Mouse (Mus musculus) intestine, embryonic 16.5 days (tissue): Measurements from ENCODE around the gene Lpp. TPM values are rescaled to one million over a fixed set of nuclear protein-coding genes. Genes with fewer than 3 reads are reported as not detected.

Experiments used
- ATAC-seq: fragments of 200-750 bp; cut with Nextera tagmentation; 2 replicates; pipeline ENCODE4 v1.8.0; 2017; ENCODE audit warnings: moderate TSS enrichment, moderate library complexity
- H3K27ac ChIP-seq: fragments of 300-500 bp; sonication (generic); 2 replicates; pipeline ENCODE4 v1.5.1; 2014; ENCODE audit warnings: mild to moderate bottlenecking, low read length
- H3K27me3 ChIP-seq: fragments of 300-500 bp; sonication (generic); replicated peaks from 2 replicates; pipeline ENCODE4 v1.6.1; 2014; ENCODE audit warnings: low read length, control low read depth, mixed read lengths; ENCODE audit not compliant: control insufficient read depth, insufficient read depth
- H3K36me3 ChIP-seq: fragments of 300-500 bp; sonication (generic); 2 replicates; pipeline ENCODE4 v1.6.1; 2014; ENCODE audit warnings: low read length, control low read depth; ENCODE audit not compliant: control insufficient read depth, insufficient read depth
- H3K4me1 ChIP-seq: fragments of 300-500 bp; sonication (generic); 2 replicates; pipeline ENCODE4 v1.6.1; 2014; ENCODE audit warnings: low read length, control low read depth, mixed read lengths; ENCODE audit not compliant: control insufficient read depth, insufficient read depth
- H3K4me2 ChIP-seq: fragments of 300-500 bp; sonication (generic); 2 replicates; pipeline ENCODE4 v1.6.1; 2014; ENCODE audit warnings: low read depth, low read length, control low read depth
- H3K4me3 ChIP-seq: fragments of 300-500 bp; sonication (generic); 2 replicates; pipeline ENCODE4 v1.5.1; 2014; ENCODE audit warnings: mild to moderate bottlenecking, low read length
- H3K9ac ChIP-seq: fragments of 300-500 bp; sonication (generic); 2 replicates; pipeline ENCODE4 v1.6.1; 2014; ENCODE audit warnings: low read depth, low read length
- H3K9me3 ChIP-seq: fragments of 300-500 bp; sonication (generic); 2 replicates; pipeline ENCODE4 v1.6.1; 2016; ENCODE audit warnings: low read length, control low read depth; ENCODE audit not compliant: control insufficient read depth
- WGBS: fragments of 180-500 bp; shearing (Covaris S2); extraction: QIAGEN DNeasy Blood & Tissue Kit; methylation state at CpG from one replicate; pipeline ENCODE4 v1.1.7; 2014; 5-methylcytosine and 5-hydroxymethylcytosine counted together
- polyA plus RNA-seq: library from polyadenylated mRNA; unstranded; fragments of >200 nt; fragmentation: Nextera tagmentation; extraction: Ambion mirVana; gene quantifications from 2 replicates; pipeline ENCODE4 v1.2.1, GENCODE M21; 2015

Lpp gene
- polyA plus RNA-seq, 1 experiment from 2014 or later: 64.7 TPM

- WGBS: 70% methylated on average over 10 of the region's 10 CpGs
- Histone ChIP-seq H3K36me3 (no peaks in the 10 kb centered on the region), H3K4me3 (no peak overlapping the region), H3K9me3 (no peaks in the 10 kb centered on the region), H3K27me3 (no peaks in the 10 kb centered on the region), H3K4me2 (no peak overlapping the region), H3K9ac (no peak overlapping the region), H3K27ac (no peak overlapping the region), H3K4me1 (no peaks in the 10 kb centered on the region)
- ATAC-seq: no peak
These were observed 344.2 kb downstream of the Lpp start for GRCm38 (mm10) chr16:24737362-24738057.

- 89% methylated on average over 4 of the region's 4 CpGs for WGBS
- no peaks in the 10 kb centered on the region for H3K36me3 ChIP-seq
- no peak overlapping the region for H3K27ac ChIP-seq
- H3K9ac ChIP-seq: no peak overlapping the region
- H3K9me3 ChIP-seq: no peaks in the 10 kb centered on the region
- H3K4me3 ChIP-seq: no peak overlapping the region
- no peak overlapping the region for H3K4me2 ChIP-seq
- ATAC-seq: no peak
- no peaks in the 10 kb centered on the region for H3K27me3 ChIP-seq
- no peaks in the 10 kb centered on the region for H3K4me1 ChIP-seq
These were observed 347.4 kb downstream of the Lpp start for GRCm38 (mm10) chr16:24740714-24741113.

GRCm38 (mm10) chr16:24749816-24750215 is 356.5 kb downstream of the Lpp start:
- Histone ChIP-seq H3K4me1 (no peaks in the 10 kb centered on the region), H3K27ac (no peak overlapping the region), H3K27me3 (no peaks in the 10 kb centered on the region), H3K9ac (no peak overlapping the region), H3K9me3 (no peaks in the 10 kb centered on the region), H3K4me3 (no peak overlapping the region), H3K36me3 (no peaks in the 10 kb centered on the region), H3K4me2 (no peak overlapping the region)
- ATAC-seq: no peak

- 74% methylated on average over 9 of the region's 9 CpGs for WGBS
- H3K4me2 ChIP-seq: no peak overlapping the region
- H3K4me1 ChIP-seq: no peaks in the 10 kb centered on the region
- no peak for ATAC-seq
- no peaks in the 10 kb centered on the region for H3K36me3 ChIP-seq
- H3K4me3 ChIP-seq: no peak overlapping the region
- no peak overlapping the region for H3K9ac ChIP-seq
- H3K27ac ChIP-seq: no peak overlapping the region
- H3K9me3 ChIP-seq: no peaks in the 10 kb centered on the region
- no peaks in the 10 kb centered on the region for H3K27me3 ChIP-seq
These were observed 362.8 kb downstream of the Lpp start for GRCm38 (mm10) chr16:24756141-24756540.

GRCm38 (mm10) chr16:24766051-24766450 is 372.7 kb downstream of the Lpp start:
- Histone ChIP-seq H3K9me3 (no peaks in the 10 kb centered on the region), H3K4me3 (no peak overlapping the region), H3K36me3 (no peaks in the 10 kb centered on the region), H3K9ac (no peak overlapping the region), H3K4me2 (no peak overlapping the region), H3K4me1 (no peaks in the 10 kb centered on the region), H3K27me3 (no peaks in the 10 kb centered on the region), H3K27ac (no peak overlapping the region)
- no peak for ATAC-seq
- WGBS: 82% methylated on average over 3 of the region's 3 CpGs

GRCm38 (mm10) chr16:24766596-24766995 is 373.3 kb downstream of the Lpp start:
- WGBS: 93% methylated on average over 2 of the region's 2 CpGs

GRCm38 (mm10) chr16:24777053-24777452 is 383.7 kb downstream of the Lpp start:
- no peaks in the 10 kb centered on the region for H3K36me3 ChIP-seq
- WGBS: 89% methylated on average over 2 of the region's 2 CpGs
- H3K4me1 ChIP-seq: no peaks in the 10 kb centered on the region
- ATAC-seq: no peak
- no peaks in the 10 kb centered on the region for H3K9me3 ChIP-seq
- H3K4me3 ChIP-seq: no peak overlapping the region
- no peak overlapping the region for H3K9ac ChIP-seq
- H3K4me2 ChIP-seq: no peak overlapping the region
- H3K27me3 ChIP-seq: no peaks in the 10 kb centered on the region
- H3K27ac ChIP-seq: no peak overlapping the region

More at GRCm38 (mm10) chr16:24766596-24766995, 373.3 kb downstream of the Lpp start:
- no peak overlapping the region for H3K4me3 ChIP-seq
- no peaks in the 10 kb centered on the region for H3K36me3 ChIP-seq
- no peak overlapping the region for H3K4me2 ChIP-seq
- H3K27me3 ChIP-seq: no peaks in the 10 kb centered on the region
- no peak overlapping the region for H3K27ac ChIP-seq
- H3K9me3 ChIP-seq: no peaks in the 10 kb centered on the region
- no peak overlapping the region for H3K9ac ChIP-seq
- H3K4me1 ChIP-seq: no peaks in the 10 kb centered on the region
- ATAC-seq: no peak

GRCm38 (mm10) chr16:24778432-24779274 is 385.3 kb downstream of the Lpp start:
- WGBS: 79% methylated on average over 8 of the region's 8 CpGs
- H3K9me3 ChIP-seq: no peaks in the 10 kb centered on the region
- no peak for ATAC-seq
- H3K4me2 ChIP-seq: no peak overlapping the region
- H3K4me3 ChIP-seq: no peak overlapping the region
- H3K27me3 ChIP-seq: no peaks in the 10 kb centered on the region
- H3K27ac ChIP-seq: no peak overlapping the region
- no peaks in the 10 kb centered on the region for H3K36me3 ChIP-seq
- no peak overlapping the region for H3K9ac ChIP-seq
- H3K4me1 ChIP-seq: no peaks in the 10 kb centered on the region

GRCm38 (mm10) chr16:24780545-24780944 is 387.2 kb downstream of the Lpp start:
- WGBS: 73% methylated on average over 7 of the region's 7 CpGs
- no peak overlapping the region for H3K4me3 ChIP-seq
- no peaks in the 10 kb centered on the region for H3K27me3 ChIP-seq
- no peak overlapping the region for H3K4me2 ChIP-seq
- no peaks in the 10 kb centered on the region for H3K9me3 ChIP-seq
- H3K9ac ChIP-seq: no peak overlapping the region
- no peaks in the 10 kb centered on the region for H3K4me1 ChIP-seq
- H3K27ac ChIP-seq: no peak overlapping the region
- no peaks in the 10 kb centered on the region for H3K36me3 ChIP-seq
- ATAC-seq: no peak
